Mouse (Mus musculus) left cerebral cortex, postnatal 14 days (tissue): ENCODE measurements around the gene Card11. TPM values are rescaled to one million over a fixed set of nuclear protein-coding genes. Genes with fewer than 3 reads are reported as not detected.

ENCODE experiments used
- DNase-seq, 2 experiments: peaks; one replicate each; pipeline ENCODE4 v3.0.0; 2021 to 2022; ENCODE audit warnings: low spot score in 2 of 2, mixed read lengths in 1 of 2
- intact Hi-C: fragments of 180-260 bp; cut with DNase I; formaldehyde crosslinking; loops from one replicate; pipeline ENCODE4 v1.15.1; 2025
- long read RNA-seq, 2 experiments: library from polyadenylated mRNA; stranded (forward); transcript quantifications; one replicate each; pipeline ENCODE4 v2.0.0; 2021
- total RNA-seq, 2 experiments: library from RNA; stranded (reverse); gene quantifications; 2 replicates each; pipeline ENCODE4 v1.2.3; 2021

Card11 gene
- total RNA-seq: under 1 TPM; 0.27 to 0.37 TPM
- long read RNA-seq, experiment 1: 0 reads
- long read RNA-seq, experiment 2: 0 reads

GRCm38 (mm10) chr5:141000349-141000748, at the start of gene Card11:
TSS of gene Card11 (minus strand) at chr5:141000582.
- intact Hi-C loops: no loop called here

GRCm38 (mm10) chr5:141047651-141048218, 47.4 kb upstream of the Card11 start:
- no peak for DNase-seq
- intact Hi-C loops: no loop called here

More at GRCm38 (mm10) chr5:141000349-141000748, at the start of gene Card11:
- DNase-seq: no peak

GRCm38 (mm10) chr5:141044976-141045375, 44.6 kb upstream of the Card11 start:
- DNase-seq: no peak
- intact Hi-C loops: no loop called here

- intact Hi-C loops: no loop called here
- DNase-seq: peak; percentile 37 to 57
These were observed 43.5 kb upstream of the Card11 start for GRCm38 (mm10) chr5:141043654-141044447.

- intact Hi-C loops: no loop called here
- DNase-seq: no peak
These were observed 42.0 kb upstream of the Card11 start for GRCm38 (mm10) chr5:141042406-141042805.

- intact Hi-C loops: no loop called here
- DNase-seq: no peak
These were observed 40.5 kb upstream of the Card11 start for GRCm38 (mm10) chr5:141040846-141041245.

GRCm38 (mm10) chr5:141038342-141038741, 38.0 kb upstream of the Card11 start:
- intact Hi-C loops: no loop called here
- DNase-seq: no peak

GRCm38 (mm10) chr5:141035346-141035745, 35.0 kb upstream of the Card11 start:
- intact Hi-C loops: no loop called here
- no peak for DNase-seq

GRCm38 (mm10) chr5:141034301-141034700, 33.9 kb upstream of the Card11 start:
- intact Hi-C loops: no loop called here

GRCm38 (mm10) chr5:141033001-141033400, 32.6 kb upstream of the Card11 start:
- no peak for DNase-seq
- intact Hi-C loops: no loop called here

More at GRCm38 (mm10) chr5:141034301-141034700, 33.9 kb upstream of the Card11 start:
- no peak for DNase-seq

- DNase-seq: peak in 1 of 2 experiments; percentile 43
- intact Hi-C loops: no loop called here
These were observed 29.0 kb upstream of the Card11 start for GRCm38 (mm10) chr5:141029364-141029763.

GRCm38 (mm10) chr5:141025635-141026034, 25.3 kb upstream of the Card11 start:
- no peak for DNase-seq
- intact Hi-C loops: no loop called here

GRCm38 (mm10) chr5:141024435-141024834, 24.1 kb upstream of the Card11 start:
- intact Hi-C loops: no loop called here
- DNase-seq: no peak

GRCm38 (mm10) chr5:141017927-141018700, 17.7 kb upstream of the Card11 start:
- intact Hi-C loops: no loop called here
- DNase-seq: no peak

- intact Hi-C loops: no loop called here
- DNase-seq: no peak
These were observed 15.7 kb upstream of the Card11 start for GRCm38 (mm10) chr5:141016082-141016481.

- no peak for DNase-seq
- intact Hi-C loops: no loop called here
These were observed 13.8 kb upstream of the Card11 start for GRCm38 (mm10) chr5:141014216-141014615.

GRCm38 (mm10) chr5:141013465-141013864, 13.1 kb upstream of the Card11 start:
- DNase-seq: peak in 1 of 2 experiments; percentile 30
- intact Hi-C loops: no loop called here

GRCm38 (mm10) chr5:141005491-141005890, 5.1 kb upstream of the Card11 start:
- intact Hi-C loops: no loop called here
- no peak for DNase-seq

GRCm38 (mm10) chr5:141004078-141004763, 3.8 kb upstream of the Card11 start:
- no peak for DNase-seq
- intact Hi-C loops: no loop called here
